18 mouse cellular contexts compared by ENCODE assay signal in the genomic region with DNA sequence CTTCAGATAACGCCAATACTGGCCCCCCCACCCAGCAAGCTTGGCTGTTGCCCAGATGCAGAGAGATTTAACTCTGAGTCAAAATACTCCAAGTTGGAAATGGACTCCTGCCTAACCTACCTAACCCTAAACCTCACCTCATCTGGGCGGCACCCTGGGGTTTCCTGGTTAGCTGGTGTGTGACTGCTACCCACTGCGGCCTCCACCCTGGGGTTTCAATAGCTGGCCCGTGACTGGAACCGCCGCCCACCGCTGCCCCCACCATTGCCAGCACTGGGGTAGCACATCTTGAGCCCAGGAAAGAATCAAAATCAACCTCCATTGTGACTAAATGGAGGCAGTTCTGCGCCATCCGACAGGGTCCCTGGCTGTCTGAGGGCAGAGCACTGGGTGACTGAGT. TPM values are rescaled to one million over a fixed set of nuclear protein-coding genes. Genes with fewer than 3 reads are reported as not detected.
DNase-seq lines count a peak whose midpoint lies in the region; ATAC-seq and TF ChIP-seq lines count a peak whose summit lies in the region.
"Had no signal": no experiment of that assay in that cellular context is flagged by ENCODE, and none has a peak within 500 bp of the region (broad histone marks: within the 10 kb centered on the region; RNA-seq: fewer than 3 reads in every experiment).

No protein-coding gene starts in this region.

- H3K79me2 ChIP-seq in myocyte (ENCODE audit: control insufficient read depth, insufficient read depth), result peaks cover 9% of the 10 kb centered on the region

- H3ac ChIP-seq in myocyte (ENCODE audit: control insufficient read depth, insufficient read length), result no peak overlapping the region

- no peak for ATAC-seq in midbrain, embryonic 16.5 days

- H3K9ac ChIP-seq in midbrain, embryonic 16.5 days (ENCODE audit: low read depth, low read length), result no peak overlapping the region
- H3K9ac ChIP-seq: embryonic facial prominence, embryonic 15.5 days; heart, embryonic 12.5 days; hindbrain, embryonic 14.5 days had no signal

- TF ChIP-seq CTCF in spleen, adult 2 months (IDR thresholded peaks at IDR 0.05; ENCODE audit: extremely low read depth, insufficient read depth, insufficient read length, insufficient replicate concordance), result no peak

- no peak overlapping the region for H3K4me3 ChIP-seq in spleen, adult 2 months (ENCODE audit: extremely low read depth, insufficient read depth, insufficient read length)
- no peak overlapping the region for H3K4me3 ChIP-seq in myocyte
- H3K4me3 ChIP-seq in midbrain, embryonic 16.5 days (ENCODE audit: low read depth, low read length), result no peak overlapping the region
- H3K4me3 ChIP-seq: embryonic facial prominence, embryonic 15.5 days; erythroblast, embryonic 14.5 days; forebrain, embryonic 10.5 days; heart, adult 2 months; heart, embryonic 12.5 days; hindbrain, embryonic 10.5 days had no signal

- no peaks in the 10 kb centered on the region for H3K27me3 ChIP-seq in spleen, adult 2 months (ENCODE audit: control insufficient read depth, insufficient read depth, low read length)
- H3K27me3 ChIP-seq in myocyte (ENCODE audit: control insufficient read depth, insufficient read depth, insufficient read length), result no peaks in the 10 kb centered on the region
- H3K27me3 ChIP-seq in midbrain, embryonic 16.5 days (ENCODE audit: control insufficient read depth, insufficient read depth, low read depth, low read length), result no peaks in the 10 kb centered on the region
- H3K27me3 ChIP-seq: embryonic facial prominence, embryonic 15.5 days; heart, embryonic 12.5 days had no signal

- peaks cover 11% of the 10 kb centered on the region for H3K4me1 ChIP-seq in spleen, adult 2 months (ENCODE audit: control insufficient read depth, insufficient read depth, insufficient read length)
- H3K4me1 ChIP-seq in midbrain, embryonic 16.5 days (ENCODE audit: control insufficient read depth, insufficient read depth, low read length), result peaks cover 3% of the 10 kb centered on the region

- 0 out of 2 replicates have a peak overlapping the region, but pooled peaks have one; percentile 28 for H3K27ac ChIP-seq in spleen, adult 2 months (ENCODE audit: insufficient read depth, low read length)
- H3K27ac ChIP-seq in midbrain, embryonic 16.5 days (ENCODE audit: low read length), result no peak overlapping the region
- H3K27ac ChIP-seq: embryonic facial prominence, embryonic 15.5 days; forebrain, embryonic 10.5 days; heart, adult 2 months; hindbrain, embryonic 10.5 days; hindbrain, embryonic 14.5 days had no signal

- 57% methylated on average over 9 of the region's 9 CpGs for WGBS in spleen, adult 2 months
- 93% methylated on average over 9 of the region's 9 CpGs for WGBS in midbrain, embryonic 16.5 days

- H3K4me2 ChIP-seq in myocyte (ENCODE audit: low read depth), result peak overlapping the region; percentile 18
- no peak overlapping the region for H3K4me2 ChIP-seq in midbrain, embryonic 16.5 days (ENCODE audit: low read length)
- H3K4me2 ChIP-seq: embryonic facial prominence, embryonic 15.5 days; heart, embryonic 12.5 days; hindbrain, embryonic 14.5 days had no signal

- no peaks in the 10 kb centered on the region for H3K36me3 ChIP-seq in spleen, adult 2 months (ENCODE audit: control insufficient read depth, insufficient read depth, low read length)
- H3K36me3 ChIP-seq in myocyte (ENCODE audit: control insufficient read depth, insufficient read depth), result peaks cover 21% of the 10 kb centered on the region
- peaks cover 9% of the 10 kb centered on the region; the same call in 1 of the 2 replicates for H3K36me3 ChIP-seq in midbrain, embryonic 16.5 days (ENCODE audit: control insufficient read depth, insufficient read depth, low read length)

- H3K9me3 ChIP-seq in midbrain, embryonic 16.5 days (replicated peaks; ENCODE audit: control insufficient read depth, low read length, poor library complexity, severe bottlenecking), result no peaks in the 10 kb centered on the region
- H3K9me3 ChIP-seq: embryonic facial prominence, embryonic 15.5 days; forebrain, embryonic 10.5 days; heart, embryonic 12.5 days; hindbrain, embryonic 10.5 days had no signal

- no peak for TF ChIP-seq POLR2A in spleen, adult 2 months (IDR thresholded peaks at IDR 0.05; ENCODE audit: low read depth, low read length)
- no peak for TF ChIP-seq POLR2A in myocyte (IDR thresholded peaks at IDR 0.05; ENCODE audit: insufficient read length, low read depth)

- peak; percentile 38 to 54 for DNase-seq in cerebellum, postnatal 10 days
- no peak for DNase-seq in cerebellum, adult 9-10 months
- DNase-seq in spleen, adult 2 months (ENCODE audit: low read depth in 1 of 2, low spot score in 2 of 2), result peak in 1 of 2 experiments; percentile 54
- no peak for DNase-seq in spleen, postnatal 10 days (ENCODE audit: low spot score in 2 of 2)
- DNase-seq in ovary, adult 18-20 months (ENCODE audit: low spot score), result no peak
- DNase-seq: adrenal gland, adult 2 months; adrenal gland, postnatal 25 days; embryo, embryonic 11 days; gastrocnemius, postnatal 36 days; heart, adult 2 months had no signal

TF ChIP-seq in myocyte, 11 proteins besides CTCF, POLR2A, EP300 and RAD21:
- TF ChIP-seq REST (IDR thresholded peaks at IDR 0.05; ENCODE audit: insufficient read depth, insufficient read length) (no peak), TCF3 (IDR thresholded peaks at IDR 0.05; ENCODE audit: insufficient read length, low read depth) (no peak), POLR2AphosphoS2 (IDR thresholded peaks at IDR 0.05; ENCODE audit: insufficient read length, low read depth) (no peak), MAX (IDR thresholded peaks at IDR 0.05; ENCODE audit: low read depth) (no peak), MYOG (IDR thresholded peaks at IDR 0.05; ENCODE audit: control insufficient read depth in 1 of 3, insufficient read depth in 1 of 3, insufficient read length in 2 of 3, low read depth in 2 of 3) (no peak), USF1 (IDR thresholded peaks at IDR 0.05; ENCODE audit: low read depth) (no peak), SRF (IDR thresholded peaks at IDR 0.05; ENCODE audit: control insufficient read depth, insufficient read length, low read depth) (no peak), E2F4 (IDR thresholded peaks at IDR 0.05; ENCODE audit: insufficient read depth) (no peak)

RNA-seq across cellular contexts. Expression of gene Smad1, which starts 33.1 kb away (rescaled TPM):
- polyA plus RNA-seq in spleen, adult 2 months (2012; rRNA removed), result 16.7 and 22.9 TPM in 2 replicates
- polyA plus RNA-seq in myocyte (2012; fragmentation: generic; extraction: Trizol), result 9.5 TPM
- polyA plus RNA-seq in midbrain, embryonic 16.5 days (2015; fragmentation: Nextera tagmentation; extraction: Ambion mirVana), result 58.7 and 66.6 TPM in 2 replicates

Comparison
In these comparisons a context has a peak if more than half of its experiments do, and no peak if none do; other contexts are left out.
1. DNase-seq: peak in cerebellum, postnatal 10 days (2 of 2); none in cerebellum, adult 9-10 months (single experiment), spleen, postnatal 10 days (0 of 2) and ovary, adult 18-20 months (single experiment).